Comparison of ENCODE assay signal across 22 mouse cellular contexts in the genomic region with DNA sequence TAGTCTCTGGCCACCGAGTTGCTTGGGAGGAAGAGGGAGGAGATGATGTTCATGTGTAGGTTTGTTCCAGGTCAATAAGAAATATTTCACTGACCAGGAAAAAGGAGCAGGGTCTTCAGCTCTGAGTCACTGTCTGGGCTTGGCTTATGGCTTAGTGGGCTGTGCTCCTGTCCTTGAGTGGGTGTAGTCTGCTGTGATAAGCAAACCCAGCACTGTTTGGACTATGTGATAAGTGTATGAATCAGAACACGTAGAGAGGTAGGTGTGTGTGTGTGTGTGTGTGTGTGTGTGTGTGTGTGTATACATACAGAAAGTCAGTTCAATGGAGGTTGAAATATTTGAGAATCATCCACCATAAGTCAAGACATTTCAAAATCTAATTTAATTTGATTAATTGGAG.
"Had no signal": no experiment of that assay in that cellular context is flagged by ENCODE, and none has a peak within 500 bp of the region (broad histone marks: within the 10 kb centered on the region; RNA-seq: fewer than 3 reads in every experiment).

No protein-coding gene starts in this region.

- ATAC-seq: inflammation-experienced regulatory T-cells, adult 6 months; liver, postnatal 0 days; lung, postnatal 0 days; midbrain, embryonic 13.5 days; midbrain, embryonic 16.5 days had no signal

- H3K9me3 ChIP-seq: kidney, embryonic 15.5 days; limb, embryonic 12.5 days; limb, embryonic 15.5 days; midbrain, embryonic 13.5 days; neural tube, embryonic 13.5 days had no signal

- H3K9ac ChIP-seq: kidney, embryonic 15.5 days; limb, embryonic 12.5 days; limb, embryonic 15.5 days; liver, embryonic 14.5 days; liver, postnatal 0 days; lung, embryonic 14.5 days; midbrain, embryonic 13.5 days; neural tube, embryonic 13.5 days had no signal

- H3K27ac ChIP-seq: kidney, embryonic 15.5 days; limb, embryonic 12.5 days; liver, embryonic 14.5 days; macrophage; midbrain, embryonic 13.5 days; neural tube, embryonic 13.5 days had no signal

- H3K27me3 ChIP-seq: kidney, embryonic 15.5 days; midbrain, embryonic 13.5 days; neural tube, embryonic 13.5 days had no signal

- H3K36me3 ChIP-seq: kidney, embryonic 15.5 days; limb, embryonic 12.5 days; limb, embryonic 15.5 days; midbrain, embryonic 13.5 days; neural tube, embryonic 13.5 days had no signal

- DNase-seq: kidney, adult 2 months; kidney, postnatal 10 days; kidney, postnatal 4 days; left cerebral cortex, postnatal 4 days; liver, postnatal 0 days; lung, embryonic 14.5 days; right cerebral cortex, adult 18-20 months; right cerebral cortex, postnatal 14 days; right cerebral cortex, postnatal 4 days; thymus, postnatal 36 days had no signal

- H3K4me3 ChIP-seq: kidney, embryonic 15.5 days; limb, embryonic 12.5 days; limb, embryonic 15.5 days; midbrain, embryonic 13.5 days; myocyte; neural tube, embryonic 13.5 days had no signal

- H3K4me2 ChIP-seq: kidney, embryonic 15.5 days; limb, embryonic 12.5 days; limb, embryonic 15.5 days; liver, embryonic 11.5 days; lung, embryonic 14.5 days; midbrain, embryonic 13.5 days; neural tube, embryonic 13.5 days had no signal
